Mouse (Mus musculus): ENCODE data around the gene Prmt6. TPM values are rescaled to one million over a fixed set of nuclear protein-coding genes. Genes with fewer than 3 reads are reported as not detected.

Gene Prmt6
- polyA plus RNA-seq, 1 experiment from 2014 or later = 7.7 TPM

DNA sequence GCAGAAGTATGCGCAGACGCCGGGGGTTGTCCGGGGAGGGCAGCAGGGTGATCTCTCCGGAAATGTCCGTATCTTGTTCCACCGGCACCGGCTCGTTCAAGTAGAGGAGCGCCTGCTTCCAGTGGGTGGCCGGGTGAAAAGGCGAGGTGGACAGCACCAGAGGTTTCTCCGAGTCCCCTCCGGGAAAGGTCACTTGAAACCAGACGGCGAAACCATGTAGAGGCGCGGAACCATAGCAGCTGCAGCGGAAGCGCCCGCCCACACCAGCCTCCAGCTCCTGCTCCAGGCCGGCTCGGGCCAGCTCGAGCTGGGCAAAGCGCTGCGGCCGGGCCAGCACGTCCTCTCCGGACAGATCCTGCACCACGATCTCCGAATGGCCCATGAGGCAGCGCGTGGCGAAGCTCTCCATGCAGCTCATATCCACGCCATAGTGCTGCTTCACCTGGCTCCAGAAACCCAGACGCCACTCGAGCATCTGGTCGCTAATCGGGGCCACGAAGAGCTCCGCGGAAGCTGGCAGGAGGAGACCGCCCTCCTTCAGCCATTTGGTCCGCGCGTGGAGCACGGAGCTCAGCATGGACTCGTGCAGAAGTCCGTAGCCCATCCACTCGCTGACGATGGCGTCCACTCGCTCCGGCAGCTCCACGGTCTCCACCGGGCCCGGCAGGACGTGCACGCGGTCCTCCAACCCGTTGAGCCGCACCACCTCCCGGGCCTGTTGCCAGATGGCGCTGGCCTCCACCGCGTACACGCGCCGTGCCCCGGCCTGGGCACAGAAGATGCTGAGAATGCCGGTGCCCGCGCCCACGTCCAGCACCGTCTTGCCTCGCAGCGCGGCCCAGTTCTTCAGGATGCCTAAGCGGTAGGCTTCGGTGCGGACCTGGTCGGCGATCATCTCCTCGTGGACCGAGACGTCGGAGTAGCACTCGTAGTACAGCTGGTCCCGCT, 633 bp downstream of the Prmt6 start:
- Histone ChIP-seq H3K27ac (ENCODE audit: low read length) (peak overlapping the region; percentile 91), H3K4me3 (ENCODE audit: low read depth, low read length) (peak overlapping the region; percentile 92), H3K9me3 (ENCODE audit: low read length) (no peaks in the 10 kb centered on the region), H3K27me3 (replicated peaks; ENCODE audit: insufficient read depth, low read length) (no peaks in the 10 kb centered on the region), H3K4me2 (replicated peaks; ENCODE audit: low read depth, low read length) (peak overlapping the region; percentile 85), H3K36me3 (ENCODE audit: insufficient read depth, low read length) (no peaks in the 10 kb centered on the region), H3K4me1 (ENCODE audit: insufficient read depth, low read depth, low read length) (peaks cover 9% of the 10 kb centered on the region), H3K9ac (replicated peaks; ENCODE audit: low read depth) (peak overlapping the region; percentile 84)
- peak; percentile 78 for DNase-seq (ENCODE audit: low spot score)
- under 1% methylated on average over 87 of the region's 89 CpGs for WGBS
- TF ChIP-seq CTCF (IDR thresholded peaks at IDR 0.05) = peak; percentile 30
- TF ChIP-seq EP300 (IDR thresholded peaks at IDR 0.05) = no peak
- ATAC-seq = peak; percentile 87

DNA sequence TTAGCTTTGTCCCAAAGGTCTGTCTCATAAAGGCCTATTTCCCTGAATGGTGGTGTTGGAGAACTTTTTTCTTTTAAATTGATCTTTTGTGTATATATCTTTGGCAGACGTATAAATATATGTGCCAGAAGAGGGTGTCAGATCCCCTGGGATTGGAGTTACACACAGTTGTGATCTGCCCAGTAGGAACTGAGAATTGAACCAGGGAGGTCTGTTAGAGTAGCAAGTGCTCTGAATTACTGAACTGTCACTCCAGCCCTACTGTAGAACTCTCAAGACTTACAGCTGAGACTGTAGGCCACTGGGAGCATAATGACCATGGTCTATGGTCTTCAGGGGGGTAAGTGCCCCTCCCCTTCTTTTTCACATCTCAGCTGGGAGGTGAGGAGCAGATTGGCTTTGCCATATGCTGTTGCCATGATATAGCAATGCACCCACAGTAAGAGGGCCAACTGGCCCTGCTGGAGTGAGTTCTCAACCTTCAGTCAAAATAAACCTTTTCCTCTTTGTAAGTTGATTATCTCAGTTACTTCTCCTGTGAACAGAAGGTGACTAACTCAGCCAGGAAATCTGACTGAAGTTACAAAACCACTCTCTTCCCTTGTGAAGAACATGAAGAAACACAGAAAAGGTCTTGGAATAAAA, 13.9 kb downstream of the Prmt6 start:
- H3K9ac ChIP-seq (replicated peaks; ENCODE audit: low read depth) = no peak overlapping the region
- no peaks in the 10 kb centered on the region for H3K9me3 ChIP-seq (ENCODE audit: low read length)
- H3K27ac ChIP-seq (ENCODE audit: low read length) = no peak overlapping the region
- no peak for DNase-seq (ENCODE audit: low spot score)
- 55% methylated on average over 1 of the region's 1 CpGs for WGBS
- no peak overlapping the region for H3K4me2 ChIP-seq (replicated peaks; ENCODE audit: low read depth, low read length)
- H3K36me3 ChIP-seq (ENCODE audit: insufficient read depth, low read length) = no peaks in the 10 kb centered on the region
- no peaks in the 10 kb centered on the region for H3K27me3 ChIP-seq (replicated peaks; ENCODE audit: insufficient read depth, low read length)
- TF ChIP-seq EP300 (IDR thresholded peaks at IDR 0.05) (no peak), CTCF (IDR thresholded peaks at IDR 0.05) (no peak)
- no peaks in the 10 kb centered on the region for H3K4me1 ChIP-seq (ENCODE audit: insufficient read depth, low read depth, low read length)
- H3K4me3 ChIP-seq (ENCODE audit: low read depth, low read length) = no peak overlapping the region
- no peak for ATAC-seq

Other genes with a start within 250 kb of the Prmt6 start
- gene Ntng1, start 107.0 kb downstream of the Prmt6 start, polyA plus RNA-seq (2015; fragmentation: Nextera tagmentation; extraction: Ambion mirVana) = 0.68 and 0.79 TPM in 2 replicates